Mouse (Mus musculus): ENCODE data around the gene Tmprss15.

GRCm38 (mm10) chr16:79114879-79115278 lies 24.0 kb upstream of the Tmprss15 start:
- TF ChIP-seq CTCF (IDR thresholded peaks at IDR 0.05) = no peak
- TF ChIP-seq POLR2A (IDR thresholded peaks at IDR 0.05; ENCODE audit: insufficient read depth, low read depth, low read length) = no peak
- TF ChIP-seq EP300 (IDR thresholded peaks at IDR 0.05; ENCODE audit: insufficient read depth, low read depth, low read length) = no peak
